Mouse (Mus musculus): Measurements from ENCODE around the gene Endog.
"Not testable (repeated sequence)": the region's sequence is repeated elsewhere in the genome, so short reads cannot be mapped to it uniquely, and the experiment has no call there.

Gene Endog

DNA sequence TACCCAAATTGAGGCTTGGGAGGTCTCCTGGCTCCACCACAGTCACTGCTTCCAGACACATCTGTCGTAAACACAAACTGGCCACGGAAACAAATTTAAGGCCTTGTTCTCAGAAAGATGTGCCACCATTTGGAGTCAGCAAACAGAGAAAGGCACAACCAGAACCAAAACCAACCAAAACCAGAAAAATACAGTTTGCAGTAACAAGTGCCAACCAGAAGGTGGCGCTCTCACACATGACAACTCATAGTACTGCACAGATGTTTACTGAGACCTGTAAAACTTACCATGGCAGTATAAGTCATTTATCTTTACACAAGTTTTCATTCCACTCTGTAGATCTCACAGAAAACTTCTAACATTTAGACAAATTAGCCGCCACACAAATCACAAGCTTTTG lies 4.6 kb upstream of the Endog start:
- in situ Hi-C loops (cut with MboI), result no loop called here

DNA sequence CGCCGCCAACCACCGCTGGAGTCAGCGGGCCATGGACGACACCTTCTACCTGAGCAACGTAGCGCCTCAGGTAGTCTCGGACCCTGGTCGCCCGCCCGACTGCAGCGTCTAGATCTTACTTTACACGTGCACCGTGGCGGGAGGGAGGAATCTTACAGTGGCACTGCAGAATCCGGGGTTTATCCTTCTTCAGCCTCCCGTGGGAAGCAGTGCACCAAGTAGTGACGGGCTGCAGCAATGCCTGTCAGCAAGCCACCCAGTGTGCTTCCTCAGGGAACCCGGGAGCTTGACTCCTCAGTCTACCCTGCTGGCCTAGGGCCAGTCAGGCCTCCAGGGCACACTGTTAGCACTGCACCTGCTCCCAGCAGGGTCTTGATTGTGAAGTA lies 697 bp downstream of the Endog start:
- in situ Hi-C loops (cut with MboI), result no loop called here

- in situ Hi-C loops (cut with MboI), result no loop called here
These were observed 2.4 kb downstream of the Endog start for GRCm38 (mm10) chr2:30173541-30174240.

GRCm38 (mm10) chr2:30175897-30176296 lies 4.6 kb downstream of the Endog start:
- in situ Hi-C loops (cut with MboI), result no loop called here

DNA sequence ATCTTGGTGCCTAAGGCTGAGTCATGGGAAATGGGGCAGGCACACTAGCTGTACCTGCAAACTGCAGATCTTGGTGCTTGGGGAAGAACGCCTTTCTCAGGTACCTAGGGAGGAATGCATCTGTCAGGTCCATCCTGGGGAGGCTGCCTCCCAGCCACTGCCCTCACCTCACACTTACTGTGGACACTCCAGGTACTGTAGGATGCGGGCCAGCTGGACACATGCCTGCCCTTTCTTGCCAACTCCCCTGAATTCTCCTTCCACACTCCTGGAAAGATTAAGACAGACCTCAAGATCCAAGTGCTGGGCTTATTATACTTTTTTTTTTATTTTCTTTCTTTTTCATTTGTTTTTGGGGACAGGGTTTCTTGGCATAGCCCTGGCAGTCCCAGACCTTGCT lies 5.3 kb downstream of the Endog start:
- in situ Hi-C loops (cut with MboI), result no loop called here

DNA sequence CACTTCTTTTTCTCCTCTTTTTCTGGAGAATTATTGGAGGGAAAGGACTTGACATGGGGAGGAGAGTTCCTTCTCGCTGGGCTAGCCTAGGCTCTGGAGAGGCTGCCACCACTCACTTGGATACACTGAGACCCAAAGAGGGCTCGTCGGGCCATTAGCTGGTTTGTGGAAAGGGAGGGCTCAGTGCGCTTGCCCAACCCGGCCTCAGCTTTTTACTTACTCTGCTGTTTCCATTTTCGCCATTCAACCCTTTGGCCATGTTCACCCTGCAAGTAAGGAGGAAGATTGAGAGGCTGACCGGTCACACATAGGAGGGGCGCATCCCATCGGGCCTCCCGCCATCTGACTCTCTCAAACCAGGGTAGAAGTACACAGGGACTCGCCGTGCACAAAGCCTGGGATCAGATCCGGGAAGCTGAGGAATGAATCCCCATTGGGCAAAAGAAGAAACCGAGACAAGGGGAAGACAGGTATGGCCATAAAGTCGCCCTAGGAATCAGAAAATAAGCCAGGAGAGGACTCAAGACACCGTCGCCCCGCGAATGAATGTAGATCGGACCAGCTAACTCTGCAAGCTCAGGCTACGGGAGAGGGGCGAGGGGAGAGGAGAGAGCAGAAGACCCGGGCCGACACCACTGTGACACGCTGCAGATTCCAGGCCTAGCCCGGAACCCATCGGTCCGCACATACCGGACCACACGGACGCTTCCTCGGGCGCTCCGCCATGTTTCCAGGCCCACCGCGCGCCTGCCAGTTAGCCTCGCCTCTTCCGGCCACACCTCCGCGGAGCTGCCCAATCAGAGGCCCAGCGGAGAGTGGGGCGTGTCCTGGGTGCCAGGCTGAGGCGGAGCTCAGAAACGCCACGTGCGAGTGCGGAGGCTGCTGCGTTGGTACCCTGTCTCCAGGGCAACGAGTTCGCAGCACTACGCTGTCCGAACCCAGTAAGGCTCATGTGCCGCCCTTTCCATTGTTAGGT lies 6.7 kb downstream of the Endog start, which contains the start of gene Spout1:
TSS of gene Spout1 (minus strand) at position 760 of the 976 bp plus-strand sequence.
- in situ Hi-C loops (cut with MboI), result no loop called here

DNA sequence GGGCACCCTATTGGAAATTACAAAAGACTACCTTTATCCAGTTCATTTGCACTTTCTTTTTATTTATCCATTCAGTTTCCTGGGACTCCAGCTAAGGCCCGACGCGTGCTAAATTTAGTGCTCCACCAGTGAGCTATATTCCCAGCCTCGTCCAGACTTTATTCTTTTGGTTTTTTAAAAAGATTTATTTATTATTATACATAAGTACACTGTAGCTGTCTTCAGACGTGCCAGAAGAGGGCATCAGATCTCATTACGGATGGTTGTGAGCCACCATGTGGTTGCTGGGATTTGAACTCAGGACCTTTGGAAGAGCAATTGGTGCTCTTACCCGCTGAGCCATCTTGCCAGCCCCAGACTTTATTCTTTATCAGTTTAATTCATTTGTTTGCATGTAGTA lies 7.4 kb downstream of the Endog start:
- in situ Hi-C loops (cut with MboI), result not testable (repeated sequence)

DNA sequence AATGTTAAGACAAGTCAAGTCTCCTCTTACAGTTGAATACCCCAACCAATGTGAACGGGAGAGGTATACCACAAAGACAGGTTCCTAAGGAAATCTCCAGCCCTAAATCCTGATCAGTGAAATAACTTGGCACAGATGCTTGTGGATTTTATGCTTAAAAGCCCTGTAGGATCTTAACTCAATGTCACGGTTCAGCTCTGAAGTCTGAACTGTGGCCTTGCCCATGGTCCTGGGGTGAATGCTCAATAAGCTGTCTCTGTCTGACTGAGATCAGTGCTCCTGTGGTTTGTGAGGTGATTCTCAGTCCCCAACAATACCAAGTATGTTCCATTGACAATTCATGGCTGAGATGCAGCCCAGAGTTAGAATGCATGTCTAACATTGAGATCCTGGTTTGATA lies 11.1 kb downstream of the Endog start:
- in situ Hi-C loops (cut with MboI), result no loop called here

DNA sequence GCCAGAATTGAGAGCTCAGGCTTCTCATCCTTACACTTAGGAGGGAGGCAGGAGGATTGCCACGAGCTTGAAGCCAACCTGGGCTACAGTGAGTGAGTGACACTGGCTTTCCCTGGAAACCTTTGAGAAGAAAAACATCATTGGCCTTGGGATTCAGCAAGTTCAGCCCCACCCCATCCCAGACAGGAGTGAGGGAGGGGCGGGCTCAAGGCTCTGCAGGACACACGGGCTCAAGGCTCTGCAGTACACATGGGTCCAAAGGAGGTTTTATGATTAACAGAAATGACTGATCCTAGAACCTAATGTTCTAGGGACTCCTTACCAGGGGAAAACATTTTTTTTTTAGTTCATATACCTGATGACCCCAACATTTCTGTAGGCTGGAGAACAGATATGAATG lies 12.4 kb downstream of the Endog start:
- in situ Hi-C loops (cut with MboI), result no loop called here

DNA sequence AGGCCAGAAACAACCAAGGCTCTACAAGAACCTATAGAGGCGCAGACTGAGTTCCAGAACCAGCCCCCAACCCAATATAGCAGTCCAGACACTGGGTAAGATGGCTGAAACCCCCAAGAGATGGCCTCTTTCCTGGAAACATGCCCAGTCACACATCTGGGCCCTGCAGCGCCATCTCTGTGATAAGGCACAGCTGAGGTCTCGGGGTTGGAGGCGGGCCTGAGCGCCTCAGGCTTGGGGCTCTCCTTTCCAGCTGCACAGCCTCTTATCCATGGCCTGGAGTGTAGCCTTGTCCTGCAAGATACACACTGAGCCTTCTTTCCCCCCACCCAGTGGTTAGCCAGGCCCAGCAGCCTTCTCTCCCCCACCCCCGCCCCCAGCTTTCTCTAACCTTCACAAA lies 14.0 kb downstream of the Endog start:
- in situ Hi-C loops (cut with MboI), result no loop called here

- in situ Hi-C loops (cut with MboI), result no loop called here
These were observed 14.4 kb downstream of the Endog start for GRCm38 (mm10) chr2:30185681-30186080.

GRCm38 (mm10) chr2:30191790-30192580 lies 20.7 kb downstream of the Endog start:
- in situ Hi-C loops (cut with MboI), result no loop called here

GRCm38 (mm10) chr2:30194656-30195055 lies 23.4 kb downstream of the Endog start:
- in situ Hi-C loops (cut with MboI), result no loop called here

DNA sequence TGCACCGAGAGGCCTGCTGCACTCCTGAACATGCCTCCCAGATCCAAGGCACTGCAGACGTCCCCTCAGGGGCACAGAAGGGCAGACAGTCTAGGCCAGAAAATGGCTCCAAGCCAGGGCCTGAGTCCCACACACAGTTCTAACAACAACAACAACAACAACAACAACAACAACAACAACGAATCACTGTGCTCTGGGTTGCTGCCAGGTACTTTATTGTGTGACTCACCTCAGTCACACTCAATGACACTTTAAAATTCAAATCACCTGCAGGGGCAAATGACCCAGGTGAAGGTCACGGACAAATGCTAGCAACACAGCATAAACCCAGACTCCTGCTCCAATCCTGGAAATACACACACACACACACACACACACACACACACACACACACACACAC lies 26.7 kb downstream of the Endog start:
- in situ Hi-C loops (cut with MboI), result no loop called here

- in situ Hi-C loops (cut with MboI), result no loop called here
These were observed 28.7 kb downstream of the Endog start for GRCm38 (mm10) chr2:30199984-30200383.

DNA sequence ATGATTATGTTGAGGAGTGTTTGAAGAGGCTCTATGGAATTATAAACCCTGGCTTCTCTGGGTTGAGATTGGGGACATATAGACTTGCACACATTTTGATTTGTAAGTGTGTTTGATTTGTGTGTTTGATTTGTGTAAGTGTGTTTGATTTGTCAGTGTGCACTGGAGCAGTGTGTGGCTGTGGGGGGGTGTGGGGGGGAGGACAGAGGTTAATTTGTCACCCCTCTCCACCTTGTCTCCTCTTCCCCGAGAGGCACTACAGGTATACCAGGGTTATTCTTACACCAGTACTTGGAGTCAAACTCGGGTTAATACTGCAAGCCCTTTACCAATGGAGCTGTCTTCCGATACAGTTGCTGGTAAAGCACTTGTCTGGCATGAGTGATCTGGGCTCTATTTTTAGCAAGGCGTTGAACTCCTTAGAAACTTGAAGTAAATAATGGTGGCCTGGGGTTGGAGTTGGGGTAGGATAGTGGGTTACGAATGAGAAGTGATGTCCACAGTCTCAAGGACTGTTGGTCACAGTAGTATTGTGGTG lies 29.2 kb downstream of the Endog start:
- in situ Hi-C loops (cut with MboI), result no loop called here

GRCm38 (mm10) chr2:30203439-30203838 lies 32.1 kb downstream of the Endog start:
- in situ Hi-C loops (cut with MboI), result no loop called here

GRCm38 (mm10) chr2:30205255-30205628 lies 33.9 kb downstream of the Endog start:
- in situ Hi-C loops (cut with MboI), result no loop called here

DNA sequence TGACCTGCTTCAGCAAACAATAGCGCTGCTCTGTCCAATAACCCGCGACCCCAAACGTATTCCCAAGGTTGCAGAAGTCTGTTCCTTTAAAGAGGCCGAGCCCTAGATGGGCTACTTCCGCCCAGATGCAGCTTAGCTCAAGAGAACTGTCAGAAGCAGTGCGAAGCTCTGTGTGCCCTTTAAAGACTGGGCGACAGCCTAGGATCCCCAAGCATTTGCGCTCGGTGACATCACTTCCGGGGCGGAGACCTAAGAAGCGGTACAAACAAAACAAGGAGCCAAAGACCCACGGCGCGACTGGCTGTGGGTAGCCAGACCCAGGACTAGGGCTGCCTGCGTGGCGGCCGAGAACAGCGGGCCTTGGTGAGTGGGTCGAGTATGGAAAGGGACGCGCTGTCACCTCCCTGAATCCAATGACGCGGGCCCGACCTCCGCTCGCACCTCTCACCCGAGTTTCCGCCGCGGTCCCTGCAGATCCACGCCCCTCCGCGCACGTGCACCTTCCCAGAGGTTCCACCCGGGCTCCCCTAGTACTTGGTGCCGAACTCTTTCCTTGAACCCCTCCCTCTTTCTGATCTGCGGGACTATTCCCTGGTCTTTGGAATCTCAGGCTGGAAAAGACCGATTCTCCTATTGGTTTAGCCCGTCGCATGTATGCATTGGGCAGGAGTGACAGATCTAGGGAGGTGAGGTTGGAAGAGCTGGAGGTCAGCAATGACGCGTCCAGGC lies 34.5 kb downstream of the Endog start, which contains the start of gene Kyat1:
TSS of gene Kyat1 (minus strand) at position 219 of the 729 bp plus-strand sequence.
- in situ Hi-C loops (cut with MboI), result no loop called here

DNA sequence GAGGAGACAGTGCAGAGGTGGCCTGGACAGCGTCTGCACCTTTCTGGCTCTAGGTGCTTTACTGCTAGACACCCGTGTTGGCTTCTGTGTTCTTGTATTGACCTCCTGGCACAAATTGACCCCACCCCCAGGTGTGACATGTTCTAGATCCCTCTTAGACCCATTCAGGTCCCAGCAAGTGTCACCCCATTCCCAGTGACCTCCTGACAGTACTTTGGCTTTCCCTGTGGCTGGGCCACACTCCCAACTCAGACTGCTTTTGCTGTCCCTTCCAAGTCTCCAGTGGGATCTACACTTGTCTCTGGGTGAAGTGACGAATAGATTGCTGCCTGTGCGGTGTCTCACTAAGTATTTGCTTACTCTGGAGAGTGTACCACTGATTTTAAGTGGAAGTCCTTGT lies 36.1 kb downstream of the Endog start:
- in situ Hi-C loops (cut with MboI), result no loop called here

DNA sequence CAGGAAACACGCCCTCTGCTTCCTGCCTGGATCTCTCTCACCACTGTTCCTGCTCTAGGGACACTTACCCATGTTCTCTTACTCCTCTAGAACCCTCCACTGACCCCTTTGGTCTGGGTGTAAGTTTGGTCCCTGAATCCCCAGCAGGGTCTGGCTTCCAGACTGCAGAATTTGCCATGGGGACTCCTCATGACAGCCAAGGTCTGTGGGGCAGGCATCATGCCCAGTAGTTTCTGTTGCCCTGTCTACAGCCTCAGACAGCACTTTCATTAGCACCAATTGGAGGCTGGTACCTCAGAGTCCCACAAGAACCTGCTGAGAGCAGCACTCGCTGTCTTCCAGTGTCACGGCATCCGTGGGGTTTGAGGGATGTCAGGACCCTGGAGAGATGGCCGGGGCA lies 36.6 kb downstream of the Endog start:
- in situ Hi-C loops (cut with MboI), result no loop called here

Measured in mature B cell (primary cell).